Mouse (Mus musculus): ENCODE results near the gene BC049715. TPM values are rescaled to one million over a fixed set of nuclear protein-coding genes. Genes with fewer than 3 reads are reported as not detected.

The BC049715 gene
- polyA plus RNA-seq, 1 experiment from 2014 or later: 2.2 TPM

DNA sequence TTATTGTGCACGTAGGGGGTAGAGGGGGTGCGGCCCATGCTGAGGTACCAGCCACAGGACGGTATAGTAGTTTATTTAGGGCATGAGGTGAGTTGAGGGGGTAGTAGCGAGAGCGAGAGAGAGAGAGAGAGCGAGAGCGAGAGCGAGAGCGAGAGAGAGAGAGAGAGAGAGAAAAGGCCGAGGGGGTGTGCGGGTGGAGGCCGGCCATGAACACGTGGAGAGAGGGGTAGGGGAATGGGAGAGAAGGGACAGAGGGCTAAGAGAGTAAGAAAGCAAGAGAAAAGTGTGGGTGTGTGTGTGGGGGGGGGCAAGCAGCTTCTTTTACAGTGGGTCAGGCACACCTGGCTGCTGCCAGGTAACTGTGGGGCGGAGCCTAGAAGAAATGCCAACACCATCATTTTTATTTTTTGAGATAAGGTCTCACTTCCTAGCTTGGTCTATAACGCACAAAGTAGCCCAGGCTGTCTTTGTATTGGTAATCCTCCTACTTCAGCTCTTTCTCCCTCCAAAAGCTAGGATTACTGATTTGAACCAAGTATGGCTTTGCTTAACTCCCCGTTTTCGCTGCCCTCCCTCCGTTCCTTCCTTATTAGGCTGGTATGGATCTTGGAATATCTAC, 19.9 kb upstream of the BC049715 start:
- peak overlapping the region; percentile 90 for H3K4me2 ChIP-seq (replicated peaks; ENCODE audit: low read depth, low read length)
- peak overlapping the region; percentile 77; the same call in 1 of the 2 replicates for H3K4me3 ChIP-seq (ENCODE audit: low read depth, low read length)
- H3K9ac ChIP-seq (replicated peaks; ENCODE audit: low read depth): no peak overlapping the region; the same call in 1 of the 2 replicates
- ATAC-seq: peak; percentile 10
- WGBS: 34% methylated on average over 18 of the region's 18 CpGs
- TF ChIP-seq CTCF (IDR thresholded peaks at IDR 0.05): no peak
- no peak for TF ChIP-seq EP300 (IDR thresholded peaks at IDR 0.05)
- H3K27ac ChIP-seq (ENCODE audit: low read length): peak overlapping the region; percentile 95
- H3K36me3 ChIP-seq (ENCODE audit: insufficient read depth, low read length): 0 out of 2 replicates have a peak, but pooled peaks cover 4% of the 10 kb centered on the region
- no peaks in the 10 kb centered on the region for H3K9me3 ChIP-seq (ENCODE audit: low read length)
- no peaks in the 10 kb centered on the region for H3K27me3 ChIP-seq (replicated peaks; ENCODE audit: insufficient read depth, low read length)
- peaks cover 3% of the 10 kb centered on the region; the same call in 1 of the 2 replicates for H3K4me1 ChIP-seq (ENCODE audit: insufficient read depth, low read depth, low read length)
- DNase-seq (ENCODE audit: low spot score): peak; percentile 56

DNA sequence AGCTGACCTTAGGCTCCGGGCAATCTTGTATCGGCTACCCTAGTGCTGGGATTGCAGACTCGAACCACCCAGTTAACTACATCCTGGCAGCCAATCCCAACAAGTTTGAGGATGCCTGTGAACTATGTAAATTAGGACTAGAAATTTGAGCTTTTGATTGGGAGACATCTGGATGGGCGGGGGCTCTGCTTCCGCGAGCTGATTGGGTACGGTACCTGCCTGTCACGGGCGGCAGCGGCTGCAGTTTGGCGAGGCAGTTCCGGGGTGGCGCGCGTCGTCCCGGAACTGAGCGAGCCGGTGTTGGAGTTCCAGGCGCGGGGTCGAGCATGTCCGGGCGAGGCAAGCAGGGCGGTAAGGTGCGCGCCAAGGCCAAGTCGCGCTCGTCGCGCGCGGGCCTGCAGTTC, 19.4 kb upstream of the BC049715 start, which contains the start of gene H2afj:
TSS of gene H2afj (plus strand) at position 231 of the 404 bp plus-strand sequence.
- TF ChIP-seq CTCF (IDR thresholded peaks at IDR 0.05): no peak
- TF ChIP-seq EP300 (IDR thresholded peaks at IDR 0.05): peak; percentile 42; the same call in 1 of the 2 replicates
- ATAC-seq: peak; percentile 81
- DNase-seq (ENCODE audit: low spot score): peak; percentile 97
- 0% methylated on average over 34 of the region's 34 CpGs for WGBS
- H3K27me3 ChIP-seq (replicated peaks; ENCODE audit: insufficient read depth, low read length): no peaks in the 10 kb centered on the region
- H3K4me3 ChIP-seq (ENCODE audit: low read depth, low read length): peak within 1 kb of the TSS; percentile 77
- peak within 1 kb of the TSS; percentile 90 for H3K4me2 ChIP-seq (replicated peaks; ENCODE audit: low read depth, low read length)
- no peaks in the 10 kb centered on the region for H3K9me3 ChIP-seq (ENCODE audit: low read length)
- H3K4me1 ChIP-seq (ENCODE audit: insufficient read depth, low read depth, low read length): peaks cover 3% of the 10 kb centered on the region; the same call in 1 of the 2 replicates
- H3K36me3 ChIP-seq (ENCODE audit: insufficient read depth, low read length): 0 out of 2 replicates have a peak, but pooled peaks cover 6% of the 10 kb centered on the region
- peak within 1 kb of the TSS; percentile 70 for H3K9ac ChIP-seq (replicated peaks; ENCODE audit: low read depth)
- H3K27ac ChIP-seq (ENCODE audit: low read length): peak within 1 kb of the TSS; percentile 95

DNA sequence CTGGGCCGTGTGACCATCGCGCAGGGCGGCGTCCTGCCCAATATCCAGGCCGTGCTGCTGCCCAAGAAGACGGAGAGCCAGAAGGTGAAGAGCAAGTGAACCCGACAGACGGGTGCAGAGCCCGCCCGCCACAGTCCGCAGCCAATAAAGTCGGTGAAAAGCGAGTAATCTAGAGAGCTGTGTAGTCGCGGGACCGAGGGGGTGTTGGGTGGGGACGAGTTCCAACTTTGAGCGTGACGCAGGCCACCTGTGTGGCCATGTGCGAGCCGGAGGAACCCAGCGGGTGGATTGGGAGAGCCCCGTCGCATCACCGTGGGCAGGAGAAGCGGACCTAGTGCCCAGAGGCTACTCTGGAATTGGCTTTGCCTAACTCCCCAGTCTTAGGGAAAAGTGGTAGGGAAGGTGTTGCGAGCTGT, 18.8 kb upstream of the BC049715 start:
- no peaks in the 10 kb centered on the region for H3K27me3 ChIP-seq (replicated peaks; ENCODE audit: insufficient read depth, low read length)
- 2% methylated on average over 28 of the region's 28 CpGs for WGBS
- peak; percentile 51 for DNase-seq (ENCODE audit: low spot score)
- peak; percentile 6 for ATAC-seq
- H3K4me1 ChIP-seq (ENCODE audit: insufficient read depth, low read depth, low read length): no peaks in the 10 kb centered on the region; the same call in 1 of the 2 replicates
- H3K27ac ChIP-seq (ENCODE audit: low read length): peak overlapping the region; percentile 91
- H3K9me3 ChIP-seq (ENCODE audit: low read length): no peaks in the 10 kb centered on the region
- H3K4me3 ChIP-seq (ENCODE audit: low read depth, low read length): peak overlapping the region; percentile 77
- peak overlapping the region; percentile 90 for H3K4me2 ChIP-seq (replicated peaks; ENCODE audit: low read depth, low read length)
- peak overlapping the region; percentile 70 for H3K9ac ChIP-seq (replicated peaks; ENCODE audit: low read depth)
- TF ChIP-seq EP300 (IDR thresholded peaks at IDR 0.05): no peak
- TF ChIP-seq CTCF (IDR thresholded peaks at IDR 0.05): no peak
- 0 out of 2 replicates have a peak, but pooled peaks cover 7% of the 10 kb centered on the region for H3K36me3 ChIP-seq (ENCODE audit: insufficient read depth, low read length)

DNA sequence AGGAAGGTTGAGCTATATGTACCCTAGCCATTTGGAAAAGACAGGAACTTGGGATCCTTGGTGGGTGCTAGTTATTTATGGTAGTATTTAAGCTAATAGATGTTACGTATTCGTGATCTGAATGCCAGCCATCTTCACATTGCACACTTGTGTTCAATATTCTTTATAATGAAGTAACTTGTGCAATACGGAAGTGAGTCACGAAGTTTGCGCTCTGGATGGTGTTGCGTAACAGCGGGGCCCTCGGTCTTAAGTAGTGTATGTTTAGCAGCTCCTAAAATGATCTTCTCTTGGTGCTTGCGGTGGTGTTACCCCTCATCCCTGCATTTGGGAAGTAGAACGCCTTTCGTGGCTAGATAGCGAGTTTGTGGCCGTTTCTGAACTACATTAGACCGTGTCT, 18.3 kb upstream of the BC049715 start:
- H3K4me1 ChIP-seq (ENCODE audit: insufficient read depth, low read depth, low read length): no peaks in the 10 kb centered on the region; the same call in 1 of the 2 replicates
- TF ChIP-seq EP300 (IDR thresholded peaks at IDR 0.05) (peak; percentile 78), CTCF (IDR thresholded peaks at IDR 0.05) (no peak)
- no peaks in the 10 kb centered on the region for H3K9me3 ChIP-seq (ENCODE audit: low read length)
- peak overlapping the region; percentile 70 for H3K9ac ChIP-seq (replicated peaks; ENCODE audit: low read depth)
- WGBS: 11% methylated on average over 14 of the region's 14 CpGs
- DNase-seq (ENCODE audit: low spot score) (peak; percentile 96), ATAC-seq (peak; percentile 17)
- peak overlapping the region; percentile 91 for H3K27ac ChIP-seq (ENCODE audit: low read length)
- H3K27me3 ChIP-seq (replicated peaks; ENCODE audit: insufficient read depth, low read length): no peaks in the 10 kb centered on the region
- H3K36me3 ChIP-seq (ENCODE audit: insufficient read depth, low read length): peaks cover 10% of the 10 kb centered on the region; the same call in 1 of the 2 replicates
- peak overlapping the region; percentile 90 for H3K4me2 ChIP-seq (replicated peaks; ENCODE audit: low read depth, low read length)
- H3K4me3 ChIP-seq (ENCODE audit: low read depth, low read length): peak overlapping the region; percentile 77

DNA sequence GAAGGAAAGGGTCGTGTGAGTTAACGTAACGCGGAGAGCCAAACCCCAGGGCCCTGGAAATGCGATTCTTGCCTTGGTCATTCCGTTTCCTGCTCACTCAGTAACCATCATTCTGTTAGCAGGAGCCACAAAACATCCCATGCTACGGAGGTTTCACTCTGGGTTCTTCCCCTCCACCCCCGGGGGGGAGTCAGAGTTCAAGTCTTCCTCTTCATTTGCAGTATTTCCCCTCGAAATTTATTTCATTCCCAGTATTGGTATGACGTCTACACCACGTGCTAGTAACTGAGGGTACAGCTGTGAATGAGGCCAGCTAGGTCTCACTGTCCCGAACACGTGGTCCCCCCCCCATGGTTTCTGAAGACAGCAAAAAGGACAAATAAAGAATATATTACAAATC, 17.8 kb upstream of the BC049715 start:
- TF ChIP-seq EP300 (IDR thresholded peaks at IDR 0.05) (no peak), CTCF (IDR thresholded peaks at IDR 0.05) (no peak)
- H3K27ac ChIP-seq (ENCODE audit: low read length): peak overlapping the region; percentile 91
- 54% methylated on average over 13 of the region's 13 CpGs for WGBS
- H3K4me1 ChIP-seq (ENCODE audit: insufficient read depth, low read depth, low read length): no peaks in the 10 kb centered on the region; the same call in 1 of the 2 replicates
- peak overlapping the region; percentile 77 for H3K4me3 ChIP-seq (ENCODE audit: low read depth, low read length)
- no peaks in the 10 kb centered on the region for H3K27me3 ChIP-seq (replicated peaks; ENCODE audit: insufficient read depth, low read length)
- H3K9me3 ChIP-seq (ENCODE audit: low read length): no peaks in the 10 kb centered on the region
- peak overlapping the region; percentile 70; the same call in 1 of the 2 replicates for H3K9ac ChIP-seq (replicated peaks; ENCODE audit: low read depth)
- ATAC-seq (no peak), DNase-seq (ENCODE audit: low spot score) (peak; percentile 35)
- peak overlapping the region; percentile 90 for H3K4me2 ChIP-seq (replicated peaks; ENCODE audit: low read depth, low read length)
- peaks cover 16% of the 10 kb centered on the region; the same call in 1 of the 2 replicates for H3K36me3 ChIP-seq (ENCODE audit: insufficient read depth, low read length)

DNA sequence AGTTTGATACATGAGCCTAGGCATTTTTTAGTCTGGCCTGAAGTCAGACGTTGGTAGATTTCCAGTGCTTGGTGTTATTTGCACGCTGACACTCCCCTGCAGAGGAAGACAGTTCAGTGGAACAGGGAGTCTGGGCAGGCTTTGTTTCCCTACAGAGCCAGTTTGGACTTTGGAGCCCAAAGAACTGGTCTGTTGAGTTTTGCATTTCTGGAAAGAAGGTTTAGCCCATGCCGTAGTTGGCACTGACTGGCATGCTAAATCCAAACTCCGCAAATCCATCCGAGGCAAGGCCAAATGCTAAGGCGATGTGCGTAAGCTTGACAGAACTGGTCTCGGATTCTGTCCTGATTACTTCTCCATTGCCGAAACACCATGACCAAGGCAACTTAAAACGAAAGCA, 16.2 kb upstream of the BC049715 start:
- Histone ChIP-seq H3K4me3 (ENCODE audit: low read depth, low read length) (no peak overlapping the region), H3K9ac (replicated peaks; ENCODE audit: low read depth) (no peak overlapping the region), H3K36me3 (ENCODE audit: insufficient read depth, low read length) (peaks cover 28% of the 10 kb centered on the region; the same call in 1 of the 2 replicates), H3K27ac (ENCODE audit: low read length) (no peak overlapping the region), H3K4me1 (ENCODE audit: insufficient read depth, low read depth, low read length) (no peaks in the 10 kb centered on the region; the same call in 1 of the 2 replicates), H3K27me3 (replicated peaks; ENCODE audit: insufficient read depth, low read length) (no peaks in the 10 kb centered on the region), H3K4me2 (replicated peaks; ENCODE audit: low read depth, low read length) (no peak overlapping the region), H3K9me3 (ENCODE audit: low read length) (no peaks in the 10 kb centered on the region)
- DNase-seq (ENCODE audit: low spot score): no peak
- 81% methylated on average over 10 of the region's 10 CpGs for WGBS
- ATAC-seq: no peak
- no peak for TF ChIP-seq EP300 (IDR thresholded peaks at IDR 0.05)
- no peak for TF ChIP-seq CTCF (IDR thresholded peaks at IDR 0.05)

All from lung, postnatal 0 days (tissue).